Comparison of ENCODE assay signal across 24 mouse cellular contexts in genomic region chrX:60021595-60021994, GRCm38 (mm10). TPM values are rescaled to one million over a fixed set of nuclear protein-coding genes. Genes with fewer than 3 reads are reported as not detected.
A peak's percentile ranks its signal among the peaks of the same experiment; 100 is the strongest.
DNase-seq lines count a peak whose midpoint lies in the region; ATAC-seq and TF ChIP-seq lines count a peak whose summit lies in the region.
"Had no signal": no experiment of that assay in that cellular context is flagged by ENCODE, and none has a peak within 500 bp of the region (broad histone marks: within the 10 kb centered on the region; RNA-seq: fewer than 3 reads in every experiment).

No protein-coding gene starts in this region.

- no peak overlapping the region for H3K4me3 ChIP-seq in forebrain, postnatal 0 days (ENCODE audit: low read depth, low read length)
- H3K4me3 ChIP-seq: embryonic facial prominence, embryonic 10.5 days; forebrain, embryonic 13.5 days; heart, embryonic 10.5 days; hindbrain, embryonic 13.5 days; intestine, embryonic 15.5 days had no signal

- no peaks in the 10 kb centered on the region for H3K27me3 ChIP-seq in forebrain, postnatal 0 days (ENCODE audit: insufficient read depth, low read length)
- H3K27me3 ChIP-seq: forebrain, embryonic 13.5 days; hindbrain, embryonic 13.5 days; intestine, embryonic 15.5 days had no signal

- WGBS in forebrain, postnatal 0 days = 67% methylated on average over 2 of the region's 2 CpGs

- no peak for TF ChIP-seq CTCF in forebrain, postnatal 0 days (IDR thresholded peaks at IDR 0.05; ENCODE audit: low read depth)

- peak; percentile 7 for DNase-seq in 416B (ENCODE audit: low read depth)
- peak; percentile 31 to 38 for DNase-seq in B cell, adult 2 months
- no peak for DNase-seq in forebrain, postnatal 0 days
- no peak for DNase-seq in thymus, adult 18-20 months
- DNase-seq: adrenal gland, postnatal 10 days; cerebellum, adult 18-20 months; cerebellum, adult 9-11 months; cerebellum, postnatal 36 days; gastrocnemius, postnatal 36 days; heart, adult 18-20 months; heart, postnatal 10 days had no signal

- no peak overlapping the region for H3K4me2 ChIP-seq in forebrain, postnatal 0 days (ENCODE audit: low read depth)
- H3K4me2 ChIP-seq: forebrain, embryonic 13.5 days; hindbrain, embryonic 13.5 days; intestine, embryonic 15.5 days had no signal

- no peaks in the 10 kb centered on the region for H3K36me3 ChIP-seq in forebrain, postnatal 0 days (ENCODE audit: insufficient read depth)
- H3K36me3 ChIP-seq: embryonic facial prominence, embryonic 10.5 days; heart, embryonic 10.5 days; hindbrain, embryonic 13.5 days; intestine, embryonic 15.5 days had no signal

- no peaks in the 10 kb centered on the region for H3K9me3 ChIP-seq in forebrain, postnatal 0 days (ENCODE audit: low read length)
- H3K9me3 ChIP-seq: embryonic facial prominence, embryonic 10.5 days; forebrain, embryonic 13.5 days; heart, embryonic 10.5 days; hindbrain, embryonic 13.5 days; intestine, embryonic 15.5 days had no signal

- H3K27ac ChIP-seq in forebrain, postnatal 0 days (ENCODE audit: low read depth, low read length) = no peak overlapping the region
- H3K27ac ChIP-seq: embryonic facial prominence, embryonic 10.5 days; forebrain, embryonic 13.5 days; heart, embryonic 10.5 days; hindbrain, embryonic 13.5 days; hindbrain, postnatal 0 days; intestine, embryonic 15.5 days had no signal

- H3K4me1 ChIP-seq in forebrain, postnatal 0 days (ENCODE audit: insufficient read depth) = no peaks in the 10 kb centered on the region
- H3K4me1 ChIP-seq: embryonic facial prominence, embryonic 10.5 days; forebrain, embryonic 13.5 days; heart, embryonic 10.5 days; hindbrain, embryonic 13.5 days; intestine, embryonic 15.5 days had no signal

- H3K9ac ChIP-seq in forebrain, postnatal 0 days = no peak overlapping the region
- H3K9ac ChIP-seq: forebrain, embryonic 13.5 days; hindbrain, embryonic 13.5 days; intestine, embryonic 15.5 days had no signal

- peak; percentile 77 for ATAC-seq in common myeloid progenitor, adult 5-6 weeks (replicated peaks; ENCODE audit: low read depth, poor library complexity, severe bottlenecking)
- peak; percentile 70; the same call in 1 of the 2 replicates for ATAC-seq in monocyte, adult 5-6 weeks (replicated peaks; ENCODE audit: insufficient number of reproducible peaks, low FRiP score, low TSS enrichment, poor library complexity, severe bottlenecking)
- ATAC-seq in forebrain, postnatal 0 days = no peak
- ATAC-seq in inflammation-experienced regulatory T-cells, adult 6 months = no peak
- ATAC-seq: forebrain, embryonic 13.5 days; hindbrain, postnatal 0 days; intestine, embryonic 15.5 days had no signal

RNA-seq across cellular contexts. Expression of gene F9, which starts 22.3 kb away (rescaled TPM):
- not detected in 2 replicates for total RNA-seq in common myeloid progenitor, adult 5-6 weeks (2017)
- 0.29 to 0.64 TPM (median 0.39 TPM) in 3 replicates for total RNA-seq in monocyte, adult 5-6 weeks (2017)
- not detected in 2 replicates for total RNA-seq in forebrain, postnatal 0 days (2014; rRNA removed)
- polyA plus RNA-seq in forebrain, postnatal 0 days (2015; fragmentation: Nextera tagmentation; extraction: Ambion mirVana) = 0.05 TPM in 1 of 2 replicates, not detected in the other
- not detected for polyA plus RNA-seq in inflammation-experienced regulatory T-cells, adult 6 months (2017; shearing (Covaris generic))
- total RNA-seq: gastrocnemius, adult 8-10 months; gastrocnemius, postnatal 36 days; heart, adult 18-20 months; heart, postnatal 10 days; hematopoietic stem cell, adult 5-6 weeks; hindbrain, postnatal 0 days had no signal
- polyA plus RNA-seq: C2C12; embryonic facial prominence, embryonic 10.5 days; forebrain, embryonic 13.5 days; heart, embryonic 10.5 days; heart, embryonic 14.5 days; hindbrain, embryonic 13.5 days; hindbrain, postnatal 0 days had no signal

Comparison
In these comparisons a context has a peak if more than half of its experiments do, and no peak if none do; other contexts are left out.
1. DNase-seq: peak in 416B (single experiment) and B cell, adult 2 months (2 of 2); none in forebrain, postnatal 0 days (single experiment) and thymus, adult 18-20 months (0 of 2).
2. ATAC-seq: peak in common myeloid progenitor, adult 5-6 weeks (single experiment) and monocyte, adult 5-6 weeks (single experiment); none in forebrain, postnatal 0 days (single experiment) and inflammation-experienced regulatory T-cells, adult 6 months (single experiment).